Mouse (Mus musculus): ENCODE measurements at regions not wholly inside any gene's neighbourhood (a gene's known extent, or its start where the extent isn't known, plus 50 kb on each side); places are given as distances from the start of the nearest gene placed in this dataset.

GRCm38 (mm10) chr5:58394277-58394676 is 676.5 kb downstream of the Pcdh7 start:
- DNase-seq, result no peak

GRCm38 (mm10) chr5:58428265-58428664 is 710.5 kb downstream of the Pcdh7 start:
- peak; percentile 4 for DNase-seq

- no peak for DNase-seq
Measured at GRCm38 (mm10) chr5:58436432-58436831, 718.7 kb downstream of the Pcdh7 start.

All from cerebellum, adult 8-10 months (tissue).